Mouse (Mus musculus): ENCODE results near the gene Zfp655.
"Not testable (repeated sequence)": the region's sequence is repeated elsewhere in the genome, so short reads cannot be mapped to it uniquely, and the experiment has no call there.

Zfp655 gene

DNA sequence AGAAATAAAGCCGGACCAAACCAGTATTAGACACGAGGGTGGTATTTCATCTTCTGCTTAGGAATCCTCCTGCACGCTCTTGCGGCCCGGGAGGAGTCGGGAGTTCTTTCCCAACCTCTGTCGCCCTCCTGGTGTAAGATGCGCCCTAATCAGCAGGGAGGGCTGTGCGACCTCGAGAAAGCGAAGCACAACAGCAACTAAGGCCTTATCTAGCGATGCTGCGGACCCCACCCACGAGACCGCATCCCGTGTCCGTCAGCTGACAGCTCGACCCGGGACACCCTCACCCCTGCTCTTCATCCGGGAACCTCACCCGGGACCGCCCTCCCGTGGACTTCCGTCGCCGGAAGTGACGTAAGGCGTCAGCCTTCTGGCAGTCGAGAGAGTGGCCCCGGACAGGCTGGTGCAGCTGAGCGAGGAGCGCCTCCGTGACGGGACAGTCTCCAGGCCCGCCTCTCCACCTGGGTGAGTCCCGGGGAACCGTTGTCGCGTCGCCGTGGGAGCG lies at the start of gene Zfp655:
Gene Zfp655, plus strand, starts transcription at position 349 of the 505 bp plus-strand sequence.
- DNase-seq = peak; percentile 98

DNA sequence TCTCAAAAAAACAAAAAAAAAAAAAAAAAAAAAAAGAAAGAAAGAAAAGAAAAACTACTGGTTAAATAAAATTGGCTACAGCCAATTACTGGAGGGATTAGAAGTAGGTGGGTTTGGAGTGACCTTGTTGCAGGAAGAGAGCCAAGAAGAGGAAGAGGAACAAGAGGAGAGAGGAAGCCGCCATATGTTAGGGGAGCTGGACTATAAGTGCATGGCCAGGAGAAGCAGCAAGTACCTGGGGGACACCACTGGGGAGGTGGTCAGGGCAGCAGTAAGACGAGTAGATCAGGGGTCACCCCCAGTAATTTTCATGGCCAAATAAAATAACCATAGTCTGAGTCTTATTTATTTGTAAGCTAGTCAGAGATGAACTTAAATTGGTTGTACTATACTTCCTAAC lies 46.3 kb upstream of the Zfp655 start:
- no peak for DNase-seq

DNA sequence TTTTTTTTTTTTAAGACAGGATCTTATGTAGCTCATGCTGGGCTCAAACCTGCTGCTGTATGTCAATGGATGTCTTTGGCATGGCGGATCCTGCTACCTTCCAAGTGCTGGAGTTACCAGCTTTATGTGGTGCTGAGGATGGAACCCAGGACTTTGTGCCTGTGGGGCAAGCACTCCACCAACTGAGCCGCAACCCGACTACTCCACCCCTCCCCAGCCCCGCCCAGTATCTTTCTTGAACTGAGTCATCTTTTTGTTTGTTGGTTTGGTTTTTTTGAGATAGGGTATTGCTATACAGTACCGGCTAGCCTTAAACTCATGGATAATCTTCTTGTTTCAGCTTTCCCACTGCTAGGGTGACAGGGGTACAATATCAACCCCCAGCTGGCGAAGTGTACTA lies 42.1 kb upstream of the Zfp655 start:
- no peak for DNase-seq

DNA sequence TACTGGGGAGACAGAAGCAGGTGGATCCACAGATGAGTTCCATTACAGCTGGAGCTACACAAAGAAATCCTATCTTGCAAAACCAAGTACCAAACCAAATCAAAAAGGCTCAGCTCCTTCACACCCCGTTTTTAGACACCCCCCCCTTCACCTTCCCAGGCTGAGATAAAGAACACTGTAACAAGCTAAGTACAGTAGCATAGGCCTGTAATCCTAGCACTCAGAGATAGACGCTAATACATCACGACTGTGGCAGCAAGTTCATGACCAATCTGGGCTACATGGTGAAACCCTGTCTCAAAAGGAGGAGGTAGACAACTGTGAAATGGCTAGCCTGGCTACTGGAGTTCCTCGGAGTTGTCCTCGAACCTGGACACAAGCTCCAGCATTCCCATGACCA lies 41.1 kb upstream of the Zfp655 start:
- no peak for DNase-seq

DNA sequence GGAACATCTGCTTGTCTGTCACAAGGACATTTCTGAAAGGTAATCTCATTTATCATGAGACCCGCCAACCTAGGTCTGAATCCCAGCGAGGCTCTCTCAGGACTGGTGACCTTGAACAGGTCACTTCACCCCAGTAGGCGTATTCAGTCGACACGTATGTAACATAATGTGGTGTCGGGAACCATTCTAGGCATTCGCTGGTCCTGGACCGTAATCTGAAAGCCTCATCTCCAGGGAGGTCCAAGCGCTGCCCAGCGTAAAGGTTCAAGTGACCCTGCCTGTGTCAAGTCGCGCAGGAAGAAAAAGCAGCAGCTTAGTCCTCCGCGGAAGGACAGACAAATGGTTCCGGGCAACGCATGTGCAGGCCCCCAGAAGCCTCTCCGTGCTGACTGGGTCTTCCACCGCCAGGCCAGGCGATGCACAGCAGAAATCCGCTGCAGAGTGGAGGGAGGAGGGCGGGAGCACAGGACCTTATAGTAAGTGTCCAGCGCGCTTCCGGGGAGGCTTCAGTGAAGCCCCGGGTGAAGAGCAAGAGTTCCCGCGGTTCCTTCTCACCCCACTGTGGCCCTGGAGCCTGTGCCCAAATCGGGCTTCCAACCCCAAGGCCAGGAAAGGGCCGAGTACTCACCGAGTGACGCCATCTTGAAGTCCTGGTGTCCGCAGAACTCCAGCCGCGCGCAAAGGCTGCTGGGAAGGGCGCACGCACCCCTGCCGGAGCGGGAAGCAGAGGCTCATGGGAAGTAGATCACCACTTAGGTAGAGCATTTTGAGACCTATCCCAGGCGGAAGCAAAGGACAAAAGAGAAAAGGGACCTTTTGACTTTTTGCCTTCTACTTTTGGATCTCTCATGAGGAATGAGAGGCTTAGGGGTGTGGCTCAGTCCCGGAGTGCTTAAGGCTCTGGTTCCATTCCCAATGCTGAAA lies 40.4 kb upstream of the Zfp655 start:
- DNase-seq = peak; percentile 92

DNA sequence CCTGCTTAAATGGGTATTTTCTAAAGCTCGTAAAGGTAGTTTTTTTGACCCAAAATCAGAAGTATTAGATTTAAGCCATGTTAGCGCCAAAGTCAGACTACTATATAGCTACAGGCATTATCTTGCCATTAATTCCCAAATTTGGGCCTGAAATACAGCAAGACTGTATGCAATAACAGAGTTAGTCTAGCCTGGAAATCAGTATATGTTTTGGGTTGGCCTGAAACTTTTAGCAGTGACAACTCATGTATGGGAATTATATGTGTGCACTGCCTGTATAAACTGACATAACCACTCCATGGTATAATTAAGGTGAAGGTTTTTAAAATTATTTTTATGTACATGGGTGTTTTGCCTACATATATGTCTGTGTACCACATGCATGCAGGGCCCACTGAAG lies 39.6 kb upstream of the Zfp655 start, which contains the start of gene Atp5j2:
Gene Atp5j2, minus strand, starts transcription at position 101 of the 400 bp plus-strand sequence.
- DNase-seq = no peak

DNA sequence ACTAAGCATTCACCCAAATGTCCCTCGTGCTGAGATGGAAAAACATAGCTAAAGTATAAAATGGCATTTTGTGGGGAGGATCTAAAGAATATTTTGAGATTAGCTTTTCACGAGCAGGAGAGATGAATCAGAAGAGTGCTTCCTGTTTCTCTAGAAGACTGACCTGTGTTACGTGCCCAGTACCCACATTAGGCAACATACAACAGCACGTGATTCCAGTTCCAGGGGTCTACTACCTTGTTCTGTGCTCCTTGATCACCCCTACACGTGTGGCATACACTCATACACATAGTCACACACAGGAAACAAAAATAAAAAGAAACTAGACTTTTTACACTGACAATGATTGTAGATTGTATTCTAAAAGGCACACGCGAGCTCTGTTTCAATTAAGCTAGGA lies 31.1 kb upstream of the Zfp655 start:
- DNase-seq = no peak

DNA sequence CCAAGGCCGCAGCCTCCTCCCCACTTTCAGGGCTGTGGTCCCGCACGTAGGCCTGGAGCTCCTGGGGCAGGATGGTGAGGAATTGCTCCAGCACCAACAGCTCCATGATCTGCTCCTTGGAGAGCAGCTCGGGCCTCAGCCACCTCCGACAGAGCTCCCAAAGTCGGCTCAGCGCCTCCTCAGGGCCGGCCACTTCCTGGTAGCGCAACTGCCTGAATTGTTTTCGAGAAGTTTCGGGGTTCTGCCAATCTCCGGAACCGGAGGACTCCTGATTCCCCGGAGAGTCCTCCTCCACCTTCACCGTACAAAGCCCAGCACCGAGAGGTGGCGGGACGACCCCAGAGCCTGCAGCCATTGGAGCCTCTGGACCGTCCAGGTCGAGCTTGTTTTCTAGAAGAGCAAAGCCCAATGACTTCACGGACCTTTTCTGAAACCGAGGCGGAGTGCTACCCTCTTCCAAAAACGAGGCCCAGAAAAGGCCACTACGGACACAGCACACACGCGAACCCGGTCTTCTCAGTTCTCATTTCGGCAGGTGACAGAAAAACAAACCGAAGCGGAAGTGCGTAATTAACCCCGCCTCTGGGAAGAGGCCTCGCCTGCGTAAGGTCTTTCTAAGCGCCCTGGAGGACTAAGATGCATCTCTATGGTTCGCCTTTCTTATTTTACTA lies 30.1 kb upstream of the Zfp655 start, which contains the start of gene Zkscan14:
Gene Zkscan14, minus strand, starts transcription at position 548 of the 671 bp plus-strand sequence.
- DNase-seq = peak; percentile 83

DNA sequence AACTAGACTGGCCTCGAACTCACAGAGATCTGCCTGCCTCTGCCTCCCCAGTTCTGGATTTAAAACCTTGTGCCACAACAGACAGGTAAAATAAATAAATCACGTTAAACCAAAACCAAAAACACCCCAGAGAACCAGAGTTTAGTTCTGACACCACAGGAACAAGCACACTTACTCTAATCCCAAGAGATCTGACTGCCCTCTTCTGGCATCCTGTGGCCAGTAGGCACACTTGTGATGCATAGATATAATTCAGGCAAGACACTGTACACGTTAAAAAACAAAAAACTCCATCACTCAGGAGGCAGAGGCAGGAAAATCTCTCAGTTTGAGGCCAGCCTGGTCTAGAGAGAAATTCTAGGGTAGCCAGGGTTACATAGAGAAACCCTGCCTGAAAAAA lies 29.1 kb upstream of the Zfp655 start:
- DNase-seq = no peak

DNA sequence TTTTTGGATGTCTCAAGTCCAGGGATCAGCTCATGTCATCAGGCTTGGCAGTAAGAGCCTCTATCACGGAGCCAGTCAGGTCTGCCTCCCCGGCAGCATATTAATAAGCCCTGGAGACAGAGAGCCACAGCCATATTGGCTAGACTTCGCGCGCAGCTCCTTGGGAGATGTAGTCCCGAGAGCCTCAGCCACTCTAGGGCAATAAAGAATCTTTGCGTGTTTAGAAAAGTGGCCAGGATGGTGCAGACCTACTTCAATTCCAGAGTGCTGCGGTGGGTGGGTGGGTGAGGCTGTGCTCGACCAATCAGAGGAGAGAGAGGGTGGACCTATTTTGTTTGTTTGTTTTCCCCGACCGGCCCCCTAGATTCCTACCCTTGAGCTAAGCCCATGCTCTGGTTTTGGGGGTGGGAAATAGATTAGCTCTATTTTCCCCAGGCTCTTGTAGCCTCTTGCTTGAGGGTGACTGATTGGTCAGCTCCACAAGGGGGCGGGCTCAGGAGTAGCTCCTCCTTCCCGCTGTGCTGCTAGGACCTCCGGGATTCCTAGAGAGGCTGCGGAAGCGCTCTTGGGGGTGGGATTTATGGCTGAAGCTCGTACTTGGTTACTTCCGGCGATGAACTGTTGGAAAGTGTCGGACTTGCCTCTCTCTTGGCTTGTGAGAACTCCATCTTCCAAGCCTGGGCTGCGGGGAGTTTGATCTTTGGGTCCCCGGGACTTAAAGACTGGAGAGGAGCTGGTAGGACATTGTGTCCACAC lies 27.4 kb upstream of the Zfp655 start, which contains the start of gene Zkscan5:
Gene Zkscan5, plus strand, starts transcription at position 627 of the 756 bp plus-strand sequence.
- DNase-seq = peak; percentile 99

DNA sequence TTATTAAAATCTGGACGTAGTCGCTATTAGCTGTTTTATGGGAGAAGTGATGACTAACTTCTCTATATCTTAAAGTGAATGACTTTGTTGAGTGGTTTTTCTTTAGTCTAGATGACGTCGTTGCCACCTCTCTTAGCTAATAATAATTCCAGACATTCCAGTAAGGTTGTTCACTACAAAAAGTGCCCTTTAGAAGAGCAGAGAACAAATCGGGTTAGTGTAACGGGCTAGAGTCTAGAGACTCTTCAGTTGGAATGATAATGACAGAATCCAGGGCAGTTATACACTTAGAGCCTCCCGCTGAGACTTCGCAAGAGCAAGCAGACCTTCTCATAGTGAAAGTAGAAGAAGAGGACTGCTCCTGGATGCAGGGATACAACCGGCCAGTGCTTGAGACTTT lies 26.5 kb upstream of the Zfp655 start:
- DNase-seq = no peak

DNA sequence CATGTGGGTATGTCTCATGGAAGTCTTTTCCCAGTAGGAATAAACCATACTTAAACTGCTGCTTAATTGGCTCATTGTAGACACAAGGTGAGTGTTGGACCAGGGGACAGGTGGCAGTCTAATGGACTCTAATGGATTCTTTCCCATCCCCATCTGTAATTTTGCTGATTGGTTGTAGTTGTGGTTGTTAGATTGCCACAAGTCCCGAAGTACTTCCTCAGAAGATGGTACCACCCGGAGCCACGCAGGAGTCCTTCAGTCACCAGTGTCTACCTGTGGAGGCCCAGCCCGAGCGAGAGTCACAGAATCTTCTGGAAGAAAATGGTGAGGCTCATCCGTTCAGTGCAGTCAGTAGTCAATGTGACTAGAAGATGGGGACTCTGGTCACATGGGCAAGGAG lies 24.1 kb upstream of the Zfp655 start:
- no peak for DNase-seq

DNA sequence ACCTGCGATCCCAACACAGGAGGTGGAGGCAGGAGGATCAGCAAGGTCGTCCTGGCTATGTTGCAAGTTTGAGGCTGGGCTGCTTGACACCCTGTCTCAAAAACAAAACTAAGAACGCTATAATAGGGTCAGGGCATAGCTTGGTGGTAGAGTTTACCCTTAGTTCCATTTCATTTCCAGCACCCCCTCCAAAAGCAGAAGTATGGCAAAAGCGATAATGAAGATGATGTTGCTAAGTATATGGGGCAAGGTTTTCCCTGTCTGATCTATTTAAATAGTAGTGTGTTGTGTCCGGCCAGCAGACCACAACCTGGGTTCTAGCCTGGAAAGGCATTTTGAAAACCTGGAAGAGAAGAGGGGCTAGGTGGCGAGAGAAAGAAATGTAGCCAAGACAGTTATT lies 23.6 kb upstream of the Zfp655 start:
- no peak for DNase-seq

DNA sequence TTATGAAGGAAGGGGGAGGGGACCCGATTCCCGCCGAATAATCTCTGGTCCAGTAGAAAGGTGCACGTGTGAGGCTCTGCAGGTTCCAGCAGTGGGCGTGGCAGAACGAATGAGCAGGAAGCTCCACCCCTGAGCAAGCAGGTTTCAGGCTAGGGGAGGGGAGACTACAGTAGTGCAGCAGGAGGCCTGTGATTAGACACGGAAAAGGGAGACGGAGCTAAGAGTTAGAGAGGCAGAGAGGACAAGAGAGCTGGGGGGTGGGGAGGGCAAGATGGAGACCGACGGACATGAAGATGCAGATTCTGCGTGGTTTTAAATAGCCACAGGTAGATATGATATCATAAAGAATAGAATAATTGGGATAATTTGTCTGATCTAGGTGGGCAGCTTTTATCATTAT lies 23.1 kb upstream of the Zfp655 start:
- DNase-seq = not testable (repeated sequence)

DNA sequence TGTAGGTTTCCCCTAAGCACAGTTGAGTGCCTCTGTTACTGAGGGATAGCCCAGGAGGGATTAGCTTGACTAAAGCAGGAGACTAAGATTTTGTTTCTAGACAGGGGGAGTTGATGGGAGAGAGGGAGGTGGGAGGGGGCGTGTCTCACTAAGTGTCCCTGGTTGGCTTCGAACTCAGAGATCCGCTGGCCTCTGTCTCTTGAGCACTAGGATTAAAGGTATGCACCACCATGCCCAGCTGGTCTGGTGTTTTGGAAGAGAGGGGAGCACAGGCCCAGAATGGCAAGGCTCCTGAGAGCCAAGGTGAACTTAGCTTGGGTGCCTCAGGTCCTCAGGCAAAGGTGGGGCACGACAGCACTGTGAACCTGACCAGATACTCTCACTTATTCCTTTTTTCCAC lies 20.2 kb upstream of the Zfp655 start:
- DNase-seq = no peak

DNA sequence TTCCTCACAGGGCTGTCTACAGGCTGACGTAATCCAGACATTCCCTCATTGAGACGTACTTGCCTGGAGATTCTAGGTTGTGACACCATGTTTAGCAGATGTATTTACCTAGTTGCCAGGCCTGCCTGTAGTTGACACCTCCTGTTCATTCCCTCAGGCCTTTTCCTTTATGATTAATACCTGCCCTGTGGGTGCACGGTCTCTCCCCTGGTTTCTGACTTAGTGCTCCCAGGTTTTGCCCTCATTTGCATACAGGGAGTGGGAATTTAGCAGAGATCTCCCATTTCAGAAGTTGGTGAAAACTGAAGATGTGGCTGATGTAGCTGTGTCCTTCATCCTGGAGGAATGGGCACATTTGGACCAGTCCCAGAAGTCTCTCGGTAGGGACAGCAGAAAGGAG lies 19.3 kb upstream of the Zfp655 start:
- no peak for DNase-seq

DNA sequence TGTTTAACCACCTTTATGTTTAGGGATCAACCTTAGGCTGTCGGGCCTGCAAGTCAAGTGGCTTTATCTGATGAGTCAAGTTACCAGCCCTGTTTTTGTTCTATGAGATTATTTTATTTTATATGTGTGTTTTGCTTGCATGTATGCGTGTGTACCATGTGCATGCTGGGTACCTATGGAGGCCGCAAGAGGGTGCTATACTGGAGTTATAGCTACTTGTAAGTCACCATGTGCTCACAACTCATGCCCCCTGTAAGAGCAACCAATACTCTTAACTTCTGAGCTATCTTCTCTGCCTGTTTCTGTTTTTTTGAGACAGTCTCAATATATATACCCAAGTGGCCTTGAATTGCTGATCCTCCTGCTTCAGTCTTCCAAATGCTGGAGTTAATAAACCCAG lies 18.0 kb upstream of the Zfp655 start:
- DNase-seq = no peak

DNA sequence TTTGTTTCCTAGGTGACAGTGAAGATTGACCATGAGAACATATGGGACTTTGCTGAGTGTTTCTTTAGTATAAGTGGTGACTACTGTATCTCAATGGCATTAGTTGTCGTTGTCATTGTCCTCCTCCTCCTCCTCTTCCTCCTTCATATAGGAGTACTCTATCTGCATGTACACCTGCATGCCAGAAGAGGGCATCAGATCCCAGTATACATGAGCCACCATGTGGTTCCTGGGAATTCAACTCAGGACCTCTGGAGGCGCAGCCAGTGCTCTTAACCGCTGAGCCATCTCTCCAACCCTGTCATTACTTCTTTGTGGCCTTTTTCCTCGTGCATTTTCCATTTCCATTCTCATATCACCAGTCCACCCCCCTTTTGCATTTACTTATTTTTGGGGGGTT lies 16.8 kb upstream of the Zfp655 start:
- DNase-seq = no peak

DNA sequence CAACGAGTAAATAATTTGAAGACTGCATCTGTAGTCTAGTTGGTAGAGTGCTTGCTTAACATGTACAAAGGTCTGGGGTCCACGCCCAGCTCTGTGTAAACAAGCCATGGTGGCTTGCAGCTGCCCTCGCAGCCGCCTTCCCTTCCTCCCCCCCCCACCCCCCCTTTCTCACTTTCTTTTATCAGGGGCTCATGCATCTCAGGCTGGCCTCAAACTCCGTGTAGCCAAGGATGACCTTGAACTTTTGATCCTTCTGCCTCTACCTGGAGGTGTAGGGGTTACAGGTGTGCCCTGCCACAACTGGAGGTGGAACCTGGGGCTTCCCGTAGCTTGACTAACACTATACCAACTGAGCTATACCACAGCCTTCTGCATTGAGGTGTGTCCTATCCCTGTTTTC lies 13.8 kb upstream of the Zfp655 start:
- DNase-seq = no peak

DNA sequence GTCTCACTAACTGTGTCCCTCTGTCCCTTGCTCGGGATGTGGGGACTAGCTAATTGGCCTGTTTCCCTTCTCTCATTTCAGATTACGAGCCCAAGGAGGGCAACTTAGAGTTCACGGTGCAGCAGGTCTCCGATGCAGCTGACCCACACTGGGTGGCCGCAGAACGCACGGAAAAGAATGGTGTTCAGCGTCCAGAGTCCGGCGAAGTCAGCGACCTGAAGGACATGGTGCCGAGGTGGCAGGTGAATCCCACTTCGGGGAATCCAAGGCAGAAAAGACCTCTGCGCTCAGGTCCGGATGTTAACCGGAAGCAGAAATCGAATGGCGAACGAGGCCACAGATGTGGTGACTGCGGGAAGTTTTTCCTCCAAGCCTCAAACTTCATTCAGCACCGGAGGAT lies 13.3 kb upstream of the Zfp655 start:
- no peak for DNase-seq

DNA sequence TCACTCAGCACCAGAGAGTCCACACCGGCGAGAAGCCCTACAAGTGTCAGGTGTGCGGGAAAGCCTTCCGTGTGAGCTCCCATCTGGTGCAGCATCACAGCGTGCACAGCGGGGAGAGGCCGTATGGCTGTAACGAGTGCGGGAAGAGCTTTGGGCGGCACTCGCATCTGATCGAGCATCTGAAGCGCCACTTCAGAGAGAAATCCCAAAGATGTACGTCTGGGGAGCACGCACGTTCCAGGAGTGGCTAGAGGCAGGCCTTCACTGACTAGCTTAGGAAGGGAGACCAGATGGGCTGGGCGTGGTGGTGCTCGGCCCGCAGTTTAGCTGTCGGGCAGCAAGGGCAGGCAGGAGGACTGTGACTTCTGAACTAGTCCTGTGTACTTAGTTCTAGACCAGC lies 12.8 kb upstream of the Zfp655 start:
- no peak for DNase-seq

DNA sequence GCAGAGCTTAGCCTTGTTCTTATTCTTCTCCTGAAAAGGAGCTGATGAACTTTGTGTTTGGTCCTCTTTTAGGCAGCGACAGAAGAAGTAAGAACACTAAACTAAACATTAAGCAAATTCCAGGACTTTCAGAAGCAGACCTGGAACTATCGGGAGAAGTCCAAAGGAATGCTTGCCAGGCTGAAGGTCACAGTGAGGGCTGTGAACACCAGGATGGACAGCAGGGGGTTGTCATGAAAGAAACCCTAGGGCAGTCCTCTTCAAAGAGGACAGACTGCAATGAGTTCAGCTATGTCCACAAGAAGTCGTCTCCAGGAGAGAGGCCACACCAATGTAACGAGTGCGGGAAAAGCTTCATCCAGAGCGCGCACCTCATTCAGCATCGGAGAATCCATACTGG lies 11.5 kb upstream of the Zfp655 start:
- DNase-seq = no peak

DNA sequence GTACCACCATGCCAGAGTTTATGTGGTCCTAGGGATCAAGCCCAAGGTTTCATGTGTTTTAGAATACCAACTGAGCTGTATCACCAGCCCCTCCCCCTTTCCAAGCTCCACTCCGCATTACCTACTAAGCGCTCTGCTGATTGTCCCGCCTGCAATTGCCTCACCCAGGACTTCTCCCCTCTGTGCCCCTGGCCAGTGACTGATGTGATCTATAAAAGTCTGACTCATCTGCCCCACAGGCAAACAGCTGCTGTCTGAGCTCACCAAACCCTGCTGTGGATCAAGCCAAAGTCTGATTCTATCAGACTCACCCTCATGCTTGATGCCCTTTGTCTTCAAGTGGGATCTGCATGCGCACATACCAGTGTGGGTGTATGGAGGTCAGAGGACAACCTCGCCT lies 8.7 kb upstream of the Zfp655 start:
- DNase-seq = no peak

Measured in cerebellum, adult 9-11 months (tissue).